Mouse (Mus musculus) gastrocnemius, postnatal 36 days (tissue): ENCODE data around the gene Isx. TPM values are rescaled to one million over a fixed set of nuclear protein-coding genes. Genes with fewer than 3 reads are reported as not detected.

Experiments used
- DNase-seq, 2 experiments: peaks; one replicate each; pipeline ENCODE4 v3.0.0; 2022
- intact Hi-C: fragments of 180-260 bp; cut with DNase I; formaldehyde crosslinking; loops from one replicate; pipeline ENCODE4 v1.15.1; 2025
- total RNA-seq, 2 experiments: library from RNA; stranded (reverse); gene quantifications; 2 replicates each; pipeline ENCODE4 v1.2.3; 2021

Gene Isx
- total RNA-seq, 2 experiments from 2014 or later: not detected

GRCm38 (mm10) chr8:74897315-74897714 is 24.3 kb downstream of the Isx start:
- intact Hi-C loops: no loop called here
- DNase-seq: no peak

GRCm38 (mm10) chr8:74899796-74900195 is 26.8 kb downstream of the Isx start:
- DNase-seq: no peak
- intact Hi-C loops: no loop called here

GRCm38 (mm10) chr8:74901765-74902164 is 28.8 kb downstream of the Isx start:
- DNase-seq: no peak
- intact Hi-C loops: no loop called here

GRCm38 (mm10) chr8:74903054-74903842 is 30.3 kb downstream of the Isx start:
- intact Hi-C loops: no loop called here

GRCm38 (mm10) chr8:74906333-74906732 is 33.4 kb downstream of the Isx start:
- intact Hi-C loops: no loop called here
- no peak for DNase-seq

More at GRCm38 (mm10) chr8:74903054-74903842, 30.3 kb downstream of the Isx start:
- no peak for DNase-seq

- no peak for DNase-seq
- intact Hi-C loops: no loop called here
Observed at GRCm38 (mm10) chr8:74910708-74911107, 37.7 kb downstream of the Isx start.

- DNase-seq: no peak
- intact Hi-C loops: no loop called here
Observed at GRCm38 (mm10) chr8:74920691-74921421, 47.9 kb downstream of the Isx start.

GRCm38 (mm10) chr8:74921882-74922518 is 49.0 kb downstream of the Isx start:
- DNase-seq: no peak
- intact Hi-C loops: no loop called here

GRCm38 (mm10) chr8:74927940-74928339 is 55.0 kb downstream of the Isx start:
- no peak for DNase-seq
- intact Hi-C loops: no loop called here

- no peak for DNase-seq
- intact Hi-C loops: loop anchor here (5.0 kb wide), 1 partner anchor 218 kb away; no protein-coding TSS in a partner anchor
Observed at GRCm38 (mm10) chr8:74930731-74931130, 57.8 kb downstream of the Isx start.

GRCm38 (mm10) chr8:74935308-74935707 is 62.3 kb downstream of the Isx start:
- intact Hi-C loops: no loop called here

GRCm38 (mm10) chr8:74936656-74937055 is 63.7 kb downstream of the Isx start:
- intact Hi-C loops: no loop called here
- DNase-seq: no peak

More at GRCm38 (mm10) chr8:74935308-74935707, 62.3 kb downstream of the Isx start:
- DNase-seq: no peak

GRCm38 (mm10) chr8:74942056-74942455 is 69.1 kb downstream of the Isx start:
- intact Hi-C loops: no loop called here
- no peak for DNase-seq

Other genes starting within 250 kb of the Isx start
- gene Hmgxb4, start 120.2 kb downstream of the Isx start, total RNA-seq: 1 to 10 TPM; 7.0 to 7.4 TPM
- gene Tom1, start 160.5 kb downstream of the Isx start, total RNA-seq: 10 to 100 TPM; 42.1 to 50.5 TPM
- gene Hmox1, start 220.4 kb downstream of the Isx start, total RNA-seq: 1 to 10 TPM; 6.8 to 8.2 TPM
- gene Mcm5, start 236.4 kb downstream of the Isx start, total RNA-seq: 1 to 10 TPM; 1.7 TPM